Mouse (Mus musculus) lung, embryonic 16.5 days (tissue): Measurements from ENCODE around the gene B9d2. TPM values are rescaled to one million over a fixed set of nuclear protein-coding genes. Genes with fewer than 3 reads are reported as not detected.
"Not testable (repeated sequence)": the region's sequence is repeated elsewhere in the genome, so short reads cannot be mapped to it uniquely, and the experiment has no call there.

Experiments
- ATAC-seq: fragments of 200-750 bp; cut with Nextera tagmentation; 2 replicates; pipeline ENCODE4 v1.8.0; 2017; ENCODE audit warnings: low read depth, mild to moderate bottlenecking, moderate library complexity
- H3K27ac ChIP-seq: fragments of 300-500 bp; sonication (generic); 2 replicates; pipeline ENCODE4 v1.5.1; 2014; ENCODE audit warnings: mild to moderate bottlenecking, control low read depth, low read length
- H3K27me3 ChIP-seq: fragments of 300-500 bp; sonication (generic); 2 replicates; pipeline ENCODE4 v1.6.1; 2014; ENCODE audit warnings: low read depth, low read length, mixed read lengths; ENCODE audit not compliant: control insufficient read depth, insufficient read depth
- H3K36me3 ChIP-seq: fragments of 300-500 bp; sonication (generic); 2 replicates; pipeline ENCODE4 v1.6.1; 2014; ENCODE audit warnings: low read length; ENCODE audit not compliant: control insufficient read depth, insufficient read depth
- H3K4me1 ChIP-seq: fragments of 300-500 bp; sonication (generic); replicated peaks from 2 replicates; pipeline ENCODE4 v1.6.1; 2014; ENCODE audit warnings: low read length, mixed read lengths; ENCODE audit not compliant: control insufficient read depth, insufficient read depth
- H3K4me2 ChIP-seq: fragments of 300-500 bp; sonication (generic); 2 replicates; pipeline ENCODE4 v1.6.1; 2014; ENCODE audit warnings: low read depth, low read length, control low read depth
- H3K4me3 ChIP-seq: fragments of 300-500 bp; sonication (generic); 2 replicates; pipeline ENCODE4 v1.5.1; 2014; ENCODE audit warnings: mild to moderate bottlenecking, low read length, control low read depth
- H3K9ac ChIP-seq: fragments of 300-500 bp; sonication (generic); 2 replicates; pipeline ENCODE4 v1.6.1; 2014; ENCODE audit warnings: low read length, control low read depth
- H3K9me3 ChIP-seq: fragments of 300-500 bp; sonication (generic); 2 replicates; pipeline ENCODE4 v1.6.1; 2016; ENCODE audit warnings: low read length; ENCODE audit not compliant: control insufficient read depth
- WGBS: fragments of 180-500 bp; shearing (Covaris S2); extraction: QIAGEN DNeasy Blood & Tissue Kit; methylation state at CpG from one replicate; pipeline ENCODE4 v1.1.7; 2014; 5-methylcytosine and 5-hydroxymethylcytosine counted together
- polyA plus RNA-seq: library from polyadenylated mRNA; unstranded; fragments of >200 nt; fragmentation: Nextera tagmentation; extraction: Ambion mirVana; gene quantifications from 2 replicates; pipeline ENCODE4 v1.2.1, GENCODE M21; 2015

Gene B9d2
- polyA plus RNA-seq, 1 experiment from 2014 or later = 33.1 TPM

- Histone ChIP-seq H3K27me3 (no peaks in the 10 kb centered on the region), H3K36me3 (peaks cover 46% of the 10 kb centered on the region)
- WGBS = 2% methylated on average over 32 of the region's 32 CpGs
Observed at GRCm38 (mm10) chr7:25718788-25719417, 38.3 kb downstream of the B9d2 start, which contains the start of gene Ccdc97. TSS of gene Ccdc97 (minus strand) at chr7:25719088.

GRCm38 (mm10) chr7:25719761-25720610 lies 39.4 kb downstream of the B9d2 start:
- Histone ChIP-seq H3K27me3 (no peaks in the 10 kb centered on the region), H3K4me2 (peak overlapping the region; percentile 89; the same call in 1 of the 2 replicates), H3K36me3 (peaks cover 46% of the 10 kb centered on the region), H3K27ac (no peak overlapping the region), H3K4me3 (no peak overlapping the region), H3K9me3 (no peaks in the 10 kb centered on the region), H3K4me1 (peaks cover 17% of the 10 kb centered on the region), H3K9ac (no peak overlapping the region)
- WGBS = 57% methylated on average over 10 of the region's 10 CpGs
- ATAC-seq = peak; percentile 43

More at GRCm38 (mm10) chr7:25718788-25719417, 38.3 kb downstream of the B9d2 start, which contains the start of gene Ccdc97:
- peak within 1 kb of the TSS; percentile 70 for H3K9ac ChIP-seq
- H3K4me1 ChIP-seq = peaks cover 17% of the 10 kb centered on the region
- ATAC-seq = peak; percentile 90
- no peaks in the 10 kb centered on the region for H3K9me3 ChIP-seq
- peak within 1 kb of the TSS; percentile 63 for H3K4me3 ChIP-seq
- peak within 1 kb of the TSS; percentile 89 for H3K4me2 ChIP-seq
- H3K27ac ChIP-seq = peak within 1 kb of the TSS; percentile 87

DNA sequence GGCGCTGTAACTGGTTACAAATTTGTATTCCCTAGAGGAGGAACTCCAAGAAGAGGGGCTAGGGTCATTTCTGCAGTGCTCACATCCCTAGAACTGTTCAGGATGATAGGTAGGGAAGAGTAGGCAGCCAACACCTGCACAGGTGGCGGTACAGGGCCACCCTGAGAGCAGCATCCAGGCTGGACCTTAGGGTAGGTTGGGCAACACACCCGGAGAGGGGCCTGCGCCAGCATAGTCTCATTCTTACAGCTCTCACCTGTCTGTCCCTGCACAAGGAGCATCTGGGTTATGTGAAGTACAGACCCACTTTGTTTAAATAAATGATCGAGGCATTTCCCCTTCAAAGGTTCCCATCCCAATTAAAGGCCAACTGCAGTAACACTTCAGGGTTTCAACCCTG lies 40.2 kb downstream of the B9d2 start:
- Histone ChIP-seq H3K27me3 (no peaks in the 10 kb centered on the region), H3K4me3 (no peak overlapping the region), H3K9ac (no peak overlapping the region), H3K4me1 (peaks cover 17% of the 10 kb centered on the region), H3K27ac (no peak overlapping the region), H3K4me2 (no peak overlapping the region), H3K9me3 (no peaks in the 10 kb centered on the region), H3K36me3 (peaks cover 47% of the 10 kb centered on the region)
- 77% methylated on average over 5 of the region's 5 CpGs for WGBS
- ATAC-seq = no peak

DNA sequence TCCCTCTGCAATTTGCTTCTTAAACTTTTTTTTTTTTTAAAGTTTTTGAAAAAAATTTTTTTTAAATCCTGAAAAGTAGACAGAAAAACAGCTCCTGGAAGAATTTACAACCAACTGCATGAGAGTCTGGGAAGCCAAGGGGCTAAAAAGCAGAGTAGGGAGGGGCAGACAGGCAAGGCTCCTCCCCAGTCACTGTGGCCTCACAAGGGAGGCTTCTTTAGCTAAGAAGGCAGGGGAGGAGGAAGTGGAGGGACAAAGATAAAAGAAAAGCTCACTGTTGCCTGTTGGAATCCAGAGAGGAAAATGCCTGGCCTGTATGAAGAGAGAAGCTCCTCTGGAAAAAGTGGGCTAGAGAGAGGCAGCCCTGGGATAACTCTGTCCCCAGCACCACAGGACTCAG lies 41.2 kb downstream of the B9d2 start:
- Histone ChIP-seq H3K36me3 (peaks cover 54% of the 10 kb centered on the region), H3K4me1 (peaks cover 17% of the 10 kb centered on the region)
- not testable (repeated sequence) for H3K27me3 ChIP-seq, H3K9ac ChIP-seq, H3K4me3 ChIP-seq, H3K4me2 ChIP-seq, H3K9me3 ChIP-seq, ATAC-seq, H3K27ac ChIP-seq

- Histone ChIP-seq H3K9me3 (no peaks in the 10 kb centered on the region), H3K4me1 (no peaks in the 10 kb centered on the region), H3K4me2 (no peak overlapping the region), H3K27me3 (no peaks in the 10 kb centered on the region), H3K9ac (no peak overlapping the region), H3K4me3 (no peak overlapping the region), H3K36me3 (peaks cover 83% of the 10 kb centered on the region), H3K27ac (no peak overlapping the region)
- no peak for ATAC-seq
- 75% methylated on average over 19 of the region's 19 CpGs for WGBS
Observed at GRCm38 (mm10) chr7:25725886-25726285, 45.3 kb downstream of the B9d2 start.

DNA sequence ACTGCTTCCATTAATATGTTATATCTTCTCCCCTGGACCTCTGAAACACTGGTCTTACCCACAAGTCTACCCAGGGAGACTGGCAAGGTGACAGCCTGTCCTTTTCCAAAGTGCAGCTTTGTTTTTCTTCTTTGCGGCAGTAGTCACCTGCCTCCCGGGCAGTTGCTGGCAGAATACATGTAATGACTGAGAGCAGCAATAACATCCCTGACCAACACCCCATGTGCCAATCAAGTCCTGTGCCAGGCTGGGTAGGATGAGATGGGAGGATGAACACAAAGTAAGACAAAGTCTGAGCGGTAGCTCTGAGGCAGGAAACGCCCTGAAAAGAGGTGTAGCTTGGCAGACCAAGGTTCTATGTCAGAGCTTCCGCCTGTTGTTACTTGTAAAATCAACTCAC lies 47.2 kb downstream of the B9d2 start:
- Histone ChIP-seq H3K4me3 (no peak overlapping the region), H3K27ac (no peak overlapping the region), H3K9ac (no peak overlapping the region), H3K9me3 (no peaks in the 10 kb centered on the region), H3K36me3 (peaks cover 89% of the 10 kb centered on the region), H3K27me3 (no peaks in the 10 kb centered on the region), H3K4me1 (no peaks in the 10 kb centered on the region), H3K4me2 (no peak overlapping the region)
- 86% methylated on average over 5 of the region's 5 CpGs for WGBS
- no peak for ATAC-seq

GRCm38 (mm10) chr7:25729396-25729795 lies 48.8 kb downstream of the B9d2 start:
- no peak overlapping the region for H3K27ac ChIP-seq
- WGBS = 46% methylated on average over 2 of the region's 2 CpGs
- no peak overlapping the region for H3K9ac ChIP-seq
- H3K36me3 ChIP-seq = peaks cover 86% of the 10 kb centered on the region
- no peaks in the 10 kb centered on the region for H3K4me1 ChIP-seq
- no peaks in the 10 kb centered on the region for H3K27me3 ChIP-seq
- H3K4me2 ChIP-seq = no peak overlapping the region
- no peaks in the 10 kb centered on the region for H3K9me3 ChIP-seq
- no peak overlapping the region for H3K4me3 ChIP-seq
- no peak for ATAC-seq

DNA sequence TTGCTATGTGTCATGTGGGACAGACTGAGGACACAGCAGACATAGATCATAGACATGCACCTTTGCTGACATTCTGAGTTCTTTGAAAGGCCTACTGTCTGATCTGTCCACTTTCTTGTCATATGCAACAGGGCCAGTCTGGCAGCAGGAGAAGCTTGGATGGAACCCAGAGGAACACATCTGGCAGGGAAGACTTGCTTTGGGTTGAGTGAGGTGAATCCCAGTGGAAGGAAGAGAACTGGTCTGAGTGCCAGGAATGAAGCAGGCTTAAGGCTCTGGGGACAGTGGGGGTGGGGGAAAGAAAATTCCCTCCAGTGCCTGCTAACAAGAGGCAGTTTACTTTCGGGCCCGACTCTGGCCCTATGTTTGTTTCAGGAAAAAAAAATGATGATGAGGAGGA lies 49.3 kb downstream of the B9d2 start:
- H3K9ac ChIP-seq = no peak overlapping the region
- no peak for ATAC-seq
- H3K4me1 ChIP-seq = no peaks in the 10 kb centered on the region
- no peak overlapping the region for H3K4me3 ChIP-seq
- peaks cover 86% of the 10 kb centered on the region for H3K36me3 ChIP-seq
- no peaks in the 10 kb centered on the region for H3K9me3 ChIP-seq
- H3K27me3 ChIP-seq = no peaks in the 10 kb centered on the region
- no peak overlapping the region for H3K27ac ChIP-seq
- H3K4me2 ChIP-seq = no peak overlapping the region
- WGBS = 83% methylated on average over 2 of the region's 2 CpGs

DNA sequence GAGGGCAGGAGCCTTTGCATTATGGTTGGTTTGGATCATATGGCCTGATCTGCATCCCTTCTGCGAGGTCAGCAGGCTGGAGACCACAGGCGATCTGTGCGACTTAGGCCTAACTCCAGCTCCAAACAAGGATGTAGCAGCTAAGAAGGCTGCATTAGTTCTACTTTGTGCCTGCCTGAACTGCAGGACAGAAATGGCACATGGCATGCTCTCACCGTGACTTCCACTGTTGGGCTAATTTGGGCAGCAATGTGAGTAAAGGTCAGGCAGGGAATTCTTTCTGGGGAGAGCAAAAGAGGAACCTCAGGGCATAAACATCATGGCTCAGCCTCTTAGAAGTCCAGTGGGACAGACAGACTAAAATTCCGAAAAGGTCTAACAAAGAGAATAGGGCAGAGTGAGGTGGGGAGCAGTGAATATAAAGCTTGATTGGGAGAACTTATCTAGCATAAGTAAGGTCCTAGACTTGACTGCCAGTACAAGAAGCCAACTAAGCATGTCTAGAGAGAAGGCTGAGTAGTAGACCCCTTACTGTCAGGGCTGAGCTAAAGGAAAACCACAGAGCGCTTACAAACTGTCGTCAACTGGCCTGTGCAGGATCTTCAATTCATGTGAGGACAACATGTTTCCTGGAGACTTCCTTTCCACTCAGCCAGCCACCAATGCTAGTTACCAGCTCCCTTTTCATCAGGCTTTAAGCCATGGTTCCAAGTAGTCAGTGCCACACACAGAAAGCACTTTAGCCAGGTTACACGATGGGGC lies 50.9 kb downstream of the B9d2 start:
- H3K4me2 ChIP-seq = no peak overlapping the region
- no peaks in the 10 kb centered on the region for H3K27me3 ChIP-seq
- 88% methylated on average over 8 of the region's 8 CpGs for WGBS
- no peak overlapping the region for H3K27ac ChIP-seq
- H3K36me3 ChIP-seq = peaks cover 78% of the 10 kb centered on the region
- H3K4me1 ChIP-seq = no peaks in the 10 kb centered on the region
- ATAC-seq = no peak
- no peak overlapping the region for H3K9ac ChIP-seq
- no peaks in the 10 kb centered on the region for H3K9me3 ChIP-seq
- no peak overlapping the region for H3K4me3 ChIP-seq
